ENCODE assay signal across 8 mouse cellular contexts in the genomic region with DNA sequence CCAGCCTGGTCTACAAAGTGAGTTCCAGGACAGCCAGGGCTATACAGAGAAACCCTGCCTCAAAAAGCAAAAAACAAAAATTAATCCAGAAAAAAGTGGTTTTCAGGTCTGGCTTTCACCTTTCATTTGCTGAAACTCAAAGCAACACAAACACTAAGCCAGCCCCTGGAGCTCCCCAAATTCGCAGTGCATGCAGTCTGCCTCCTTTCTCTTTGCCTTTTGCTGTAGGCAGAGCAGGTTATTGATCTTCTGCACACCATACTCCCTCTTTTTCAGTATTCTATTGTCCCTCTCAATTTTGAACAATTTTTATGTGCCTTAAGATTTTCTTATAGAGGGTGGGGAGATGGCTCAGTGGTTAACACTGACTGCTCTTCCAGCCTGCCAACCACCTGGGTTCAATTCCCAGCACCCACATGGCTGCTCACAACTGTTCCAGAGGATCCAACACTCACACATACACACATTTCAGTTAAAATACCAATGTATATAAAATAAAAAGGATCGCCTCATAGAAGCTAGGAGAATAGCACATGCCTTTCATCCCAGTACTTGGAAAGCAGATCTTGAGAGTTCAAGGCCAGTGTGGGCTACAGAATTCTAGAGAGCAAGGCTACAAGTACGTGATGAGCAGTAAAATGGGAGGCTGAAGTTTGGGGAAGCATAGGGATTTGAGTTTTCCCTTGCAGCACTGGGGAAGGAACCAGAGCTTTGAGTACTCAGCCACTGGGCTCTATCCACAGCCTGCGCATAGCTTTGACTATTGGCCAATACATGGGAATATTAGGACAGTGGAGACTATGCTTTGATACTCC. TPM values are rescaled to one million over a fixed set of nuclear protein-coding genes. Genes with fewer than 3 reads are reported as not detected.
DNase-seq lines count a peak whose midpoint lies in the region; ATAC-seq and TF ChIP-seq lines count a peak whose summit lies in the region.

No protein-coding gene starts in this region.

- H3K4me2 ChIP-seq in kidney, postnatal 0 days (ENCODE audit: low read length), result no peak overlapping the region
- no peak overlapping the region for H3K4me2 ChIP-seq in limb, embryonic 13.5 days (replicated peaks)

- H3K27me3 ChIP-seq in kidney, postnatal 0 days (ENCODE audit: insufficient read depth, low read length), result no peaks in the 10 kb centered on the region
- no peaks in the 10 kb centered on the region for H3K27me3 ChIP-seq in E14TG2a.4 (ENCODE audit: insufficient read depth, low read length)
- no peaks in the 10 kb centered on the region for H3K27me3 ChIP-seq in limb, embryonic 13.5 days

- H3K27ac ChIP-seq in gastrocnemius, adult 2 months, result peak overlapping the region; percentile 99; the same call in 1 of the 2 replicates
- H3K27ac ChIP-seq in kidney, postnatal 0 days, result peak overlapping the region; percentile 99; the same call in 1 of the 2 replicates
- no peak overlapping the region for H3K27ac ChIP-seq in limb, embryonic 13.5 days

- TF ChIP-seq CTCF in gastrocnemius, adult 2 months (IDR thresholded peaks at IDR 0.05), result no peak
- TF ChIP-seq CTCF in kidney, postnatal 0 days (IDR thresholded peaks at IDR 0.05; ENCODE audit: low read depth), result no peak
- TF ChIP-seq CTCF in E14TG2a.4 (conservative IDR thresholded peaks at IDR 0.05; ENCODE audit: low read length), result no peak

- no peak overlapping the region for H3K9ac ChIP-seq in kidney, postnatal 0 days (ENCODE audit: low read depth, low read length)
- H3K9ac ChIP-seq in limb, embryonic 13.5 days, result no peak overlapping the region

- H3K4me3 ChIP-seq in gastrocnemius, adult 2 months, result no peak overlapping the region; the same call in 1 of the 2 replicates
- H3K4me3 ChIP-seq in kidney, postnatal 0 days (replicated peaks; ENCODE audit: low read depth, low read length), result no peak overlapping the region
- H3K4me3 ChIP-seq in E14TG2a.4 (replicated peaks; ENCODE audit: low read length), result peak overlapping the region; percentile 98
- peak overlapping the region; percentile 94; the same call in 1 of the 2 replicates for H3K4me3 ChIP-seq in limb, embryonic 13.5 days

- DNase-seq in gastrocnemius, adult 2 months, result no peak
- no peak for DNase-seq in gastrocnemius, postnatal 36 days
- no peak for DNase-seq in kidney, postnatal 0 days (ENCODE audit: low spot score)
- no peak for DNase-seq in kidney, postnatal 25 days
- no peak for DNase-seq in natural killer cell, adult 2 months (ENCODE audit: low spot score in 2 of 2)
- DNase-seq in ovary, postnatal 36 days (ENCODE audit: low spot score), result no peak

- no peaks in the 10 kb centered on the region for H3K9me3 ChIP-seq in kidney, postnatal 0 days (replicated peaks; ENCODE audit: low read length)
- H3K9me3 ChIP-seq in E14TG2a.4 (ENCODE audit: low read length), result no peaks in the 10 kb centered on the region
- no peaks in the 10 kb centered on the region for H3K9me3 ChIP-seq in limb, embryonic 13.5 days

- intact Hi-C loops in gastrocnemius, adult 2 months (cut with DNase I), result loop anchor here (10.0 kb wide), 1 partner anchor 329 kb away; the partner anchor contains the start of gene Atp2a1
- intact Hi-C loops in gastrocnemius, postnatal 36 days (cut with DNase I), result no loop called here

- ATAC-seq in kidney, postnatal 0 days (replicated peaks; ENCODE audit: low FRiP score, low read depth), result no peak
- no peak for ATAC-seq in limb, embryonic 13.5 days (ENCODE audit: low FRiP score, low read depth)

- WGBS in kidney, postnatal 0 days, result 72% methylated on average over 4 of the region's 4 CpGs
- WGBS in limb, embryonic 13.5 days, result 72% methylated on average over 4 of the region's 4 CpGs

- peaks cover 38% of the 10 kb centered on the region for H3K36me3 ChIP-seq in kidney, postnatal 0 days (ENCODE audit: insufficient read depth, low read length)
- H3K36me3 ChIP-seq in E14TG2a.4 (ENCODE audit: insufficient read depth, low read length), result peaks cover 73% of the 10 kb centered on the region
- peaks cover 55% of the 10 kb centered on the region for H3K36me3 ChIP-seq in limb, embryonic 13.5 days

- H3K4me1 ChIP-seq in kidney, postnatal 0 days (replicated peaks; ENCODE audit: insufficient read depth, low read length), result peaks cover 11% of the 10 kb centered on the region
- H3K4me1 ChIP-seq in E14TG2a.4 (replicated peaks; ENCODE audit: low read depth, low read length), result peaks cover 72% of the 10 kb centered on the region
- peaks cover 46% of the 10 kb centered on the region for H3K4me1 ChIP-seq in limb, embryonic 13.5 days

RNA-seq across cellular contexts. Expression of gene Ppp4c, which starts 1.4 kb away (rescaled TPM):
- 10 to 100 TPM; 22.8 to 25.7 TPM for total RNA-seq in gastrocnemius, adult 2 months (2021)
- 10 to 100 TPM; 21.6 to 22.4 TPM for total RNA-seq in gastrocnemius, postnatal 36 days (2021)
- 189 and 192 TPM in 2 replicates for polyA plus RNA-seq in kidney, postnatal 0 days (2015; fragmentation: Nextera tagmentation; extraction: Ambion mirVana)
- 287 and 322 TPM in 2 replicates for polyA plus RNA-seq in limb, embryonic 13.5 days (2015; fragmentation: Nextera tagmentation; extraction: Ambion mirVana)

RNA-seq across cellular contexts. Expression of gene Fam57b, which starts 3.8 kb away (rescaled TPM):
- total RNA-seq in gastrocnemius, adult 2 months (2021), result 10 to 100 TPM; 61.1 to 64.6 TPM
- total RNA-seq in gastrocnemius, postnatal 36 days (2021), result 10 to 100 TPM; 55.8 to 67.4 TPM
- 0.11 and 0.14 TPM in 2 replicates for polyA plus RNA-seq in kidney, postnatal 0 days (2015; fragmentation: Nextera tagmentation; extraction: Ambion mirVana)
- polyA plus RNA-seq in limb, embryonic 13.5 days (2015; fragmentation: Nextera tagmentation; extraction: Ambion mirVana), result 0.18 and 0.52 TPM in 2 replicates

RNA-seq across cellular contexts. Expression of gene Tbx6, which starts 12.4 kb away (rescaled TPM):
- under 1 TPM; 0.42 to 0.48 TPM for total RNA-seq in gastrocnemius, adult 2 months (2021)
- under 1 TPM; 0.28 to 0.30 TPM for total RNA-seq in gastrocnemius, postnatal 36 days (2021)
- 0.21 and 0.26 TPM in 2 replicates for polyA plus RNA-seq in kidney, postnatal 0 days (2015; fragmentation: Nextera tagmentation; extraction: Ambion mirVana)
- polyA plus RNA-seq in limb, embryonic 13.5 days (2015; fragmentation: Nextera tagmentation; extraction: Ambion mirVana), result 0.53 and 0.64 TPM in 2 replicates

RNA-seq across cellular contexts. Expression of gene Ypel3, which starts 16.9 kb away (rescaled TPM):
- 10 to 100 TPM; 74.6 to 93.1 TPM for total RNA-seq in gastrocnemius, adult 2 months (2021)
- total RNA-seq in gastrocnemius, postnatal 36 days (2021), result 10 to 100 TPM; 77.7 to 97.4 TPM
- 158 and 188 TPM in 2 replicates for polyA plus RNA-seq in kidney, postnatal 0 days (2015; fragmentation: Nextera tagmentation; extraction: Ambion mirVana)
- polyA plus RNA-seq in limb, embryonic 13.5 days (2015; fragmentation: Nextera tagmentation; extraction: Ambion mirVana), result 114 and 121 TPM in 2 replicates

RNA-seq across cellular contexts. Expression of gene Gdpd3, which starts 27.5 kb away (rescaled TPM):
- total RNA-seq in gastrocnemius, adult 2 months (2021), result 1 to 10 TPM in 1 of 2 experiments, under 1 TPM in 1; 0.67 to 1.3 TPM
- total RNA-seq in gastrocnemius, postnatal 36 days (2021), result 1 to 10 TPM in 1 of 2 experiments, under 1 TPM in 1; 0.99 to 1.8 TPM
- 3.7 and 6.4 TPM in 2 replicates for polyA plus RNA-seq in kidney, postnatal 0 days (2015; fragmentation: Nextera tagmentation; extraction: Ambion mirVana)
- polyA plus RNA-seq in limb, embryonic 13.5 days (2015; fragmentation: Nextera tagmentation; extraction: Ambion mirVana), result 1.7 and 2.1 TPM in 2 replicates

Comparison
In these comparisons a context has a peak if more than half of its experiments do, and no peak if none do; other contexts are left out.
1. H3K4me3 ChIP-seq: peak in E14TG2a.4 (single experiment) and limb, embryonic 13.5 days (single experiment); none in gastrocnemius, adult 2 months (single experiment) and kidney, postnatal 0 days (single experiment).